Mouse (Mus musculus) right cerebral cortex, postnatal 10 days (tissue): ENCODE results near the gene Ptprcap.
A peak's percentile ranks its signal among the peaks of the same experiment; 100 is the strongest.

Source experiments
- DNase-seq, 2 experiments: peaks; one replicate each; pipeline ENCODE4 v3.0.0; 2021; ENCODE audit warnings: low spot score in 2 of 2

Ptprcap gene

DNA sequence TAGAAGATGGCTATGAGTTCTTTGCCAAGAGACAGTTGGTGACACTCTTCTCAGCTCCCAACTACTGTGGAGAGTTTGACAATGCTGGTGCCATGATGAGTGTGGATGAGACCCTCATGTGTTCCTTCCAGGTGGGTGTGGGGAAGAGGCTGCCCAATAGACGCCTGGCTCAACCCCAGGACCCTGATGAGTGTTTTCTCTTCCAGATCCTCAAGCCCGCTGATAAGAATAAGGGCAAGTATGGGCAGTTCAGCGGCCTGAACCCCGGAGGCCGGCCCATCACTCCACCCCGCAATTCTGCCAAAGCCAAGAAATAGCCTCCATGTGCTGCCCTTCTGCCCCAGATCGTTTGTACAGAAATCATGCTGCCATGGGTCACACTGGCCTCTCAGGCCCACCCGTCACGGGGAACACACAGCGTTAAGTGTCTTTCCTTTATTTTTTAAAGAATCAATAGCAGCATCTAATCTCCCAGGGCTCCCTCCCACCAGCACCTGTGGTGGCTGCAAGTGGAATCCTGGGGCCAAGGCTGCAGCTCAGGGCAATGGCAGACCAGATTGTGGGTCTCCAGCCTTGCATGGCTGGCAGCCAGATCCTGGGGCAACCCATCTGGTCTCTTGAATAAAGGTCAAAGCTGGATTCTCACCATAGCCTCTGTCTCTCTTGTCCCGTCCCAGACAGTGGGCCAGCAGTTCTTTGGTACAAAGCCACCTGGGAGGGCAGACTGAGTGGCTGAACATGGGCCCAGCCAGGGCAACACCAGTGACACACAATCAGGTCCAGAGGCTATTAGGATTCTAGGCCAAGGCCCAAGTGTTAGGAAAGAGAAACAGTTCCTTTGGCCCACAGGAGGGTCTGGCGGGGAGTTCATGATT is 41.6 kb downstream of the Ptprcap start:
- DNase-seq = no peak

GRCm38 (mm10) chr19:4196048-4196447 is 42.6 kb downstream of the Ptprcap start:
- DNase-seq = no peak

GRCm38 (mm10) chr19:4196548-4196947 is 43.1 kb downstream of the Ptprcap start:
- DNase-seq = no peak

DNA sequence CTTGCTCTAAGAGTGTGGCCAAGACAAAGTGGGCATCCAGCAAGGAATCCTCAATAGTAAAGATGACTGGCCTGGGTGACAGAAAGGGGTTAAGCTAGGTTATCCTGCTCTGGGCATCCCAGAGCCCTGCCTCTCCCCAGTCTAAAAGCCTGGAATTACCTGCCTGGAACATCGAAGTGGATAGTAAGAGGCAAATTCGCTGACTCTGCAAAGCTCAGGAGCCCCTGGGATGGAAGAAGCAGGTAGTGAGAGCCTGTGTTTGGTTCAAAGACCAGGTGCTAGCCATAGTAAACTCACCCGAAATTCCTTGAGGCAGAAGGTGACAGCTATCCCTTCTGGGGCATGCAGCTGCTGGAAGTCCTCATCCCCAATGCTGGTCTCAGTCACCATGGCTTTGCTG is 43.8 kb downstream of the Ptprcap start:
- DNase-seq = no peak

DNA sequence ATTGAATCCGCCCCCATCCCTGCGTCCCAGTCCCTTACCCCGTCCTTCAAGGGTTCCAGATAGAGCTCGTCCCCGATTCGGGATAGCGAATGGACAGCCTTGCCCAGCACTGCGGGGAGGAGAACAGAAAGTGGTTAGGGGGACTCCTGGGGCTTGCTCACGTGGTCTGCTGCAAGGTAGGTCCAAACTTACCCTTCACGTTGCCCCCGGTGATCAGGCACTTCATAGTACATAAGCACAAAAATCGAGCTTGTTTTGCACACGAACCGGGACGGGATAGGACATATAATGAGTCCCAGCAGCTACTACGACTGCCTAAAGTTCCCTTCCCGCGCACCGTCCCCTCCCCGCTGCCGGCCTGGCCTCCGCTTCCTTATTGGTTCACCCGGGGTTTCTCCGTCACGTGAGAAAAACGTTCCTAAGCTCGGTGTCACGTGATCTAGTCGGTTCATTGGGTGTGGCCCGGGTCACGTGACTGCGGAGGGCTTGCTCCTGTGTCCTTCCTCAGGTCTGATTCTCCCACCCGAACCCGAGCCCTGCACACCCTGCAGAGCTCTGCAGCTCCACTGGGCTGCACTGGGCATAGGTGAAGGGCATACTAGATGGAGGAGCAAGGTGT is 48.0 kb downstream of the Ptprcap start, which contains the start of gene Rad9a:
Gene Rad9a (minus strand): TSS at position 372 of the 619 bp plus-strand sequence.
- peak; percentile 98 to 99 for DNase-seq

- DNase-seq = no peak
Measured at GRCm38 (mm10) chr19:4202149-4202548, 48.7 kb downstream of the Ptprcap start.

- no peak for DNase-seq
Measured at GRCm38 (mm10) chr19:4203148-4203547, 49.7 kb downstream of the Ptprcap start.

GRCm38 (mm10) chr19:4203604-4204326 is 50.4 kb downstream of the Ptprcap start:
- DNase-seq = no peak

DNA sequence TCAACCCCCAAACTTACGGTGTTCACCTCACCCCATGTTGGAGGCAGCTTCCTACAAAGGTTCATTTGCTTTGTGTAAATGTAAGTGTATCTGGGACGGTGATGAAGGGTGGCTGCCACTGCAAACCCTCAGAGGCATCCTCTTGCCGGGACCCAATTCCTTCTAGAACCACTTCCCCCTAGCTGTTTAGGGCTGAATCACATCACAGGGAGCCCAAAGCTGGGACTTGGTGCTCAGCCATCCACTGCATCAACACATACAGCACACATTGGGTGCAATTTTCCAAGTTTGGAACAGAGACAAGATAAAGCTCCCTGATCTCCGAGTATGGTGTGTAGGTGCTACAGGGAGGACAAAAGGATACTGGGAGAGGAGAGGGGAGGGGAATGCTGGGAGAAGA is 51.5 kb downstream of the Ptprcap start:
- DNase-seq = no peak
